Mouse (Mus musculus): ENCODE measurements around the gene Pik3r1. TPM values are rescaled to one million over a fixed set of nuclear protein-coding genes. Genes with fewer than 3 reads are reported as not detected.

Gene Pik3r1
- total RNA-seq (2021), result 10 to 100 TPM; 26.3 to 38.8 TPM
- long read RNA-seq, experiment 1, full-length matches to known transcripts, result 2 of 5 reads
- long read RNA-seq, experiment 1, partial matches to known transcripts, result 1 of 5 reads
- long read RNA-seq, experiment 1, other reads (novel, unspliced or antisense), result 2 of 5 reads
- long read RNA-seq, experiment 2, full-length matches to known transcripts, result 5 of 7 reads
- long read RNA-seq, experiment 2, partial matches to known transcripts, result 1 of 7 reads
- long read RNA-seq, experiment 2, other reads (novel, unspliced or antisense), result 1 of 7 reads

GRCm38 (mm10) chr13:101767809-101768629 lies at the start of gene Pik3r1:
TSS of gene Pik3r1 (minus strand) at chr13:101768217.
- peak; percentile 99 for DNase-seq
- intact Hi-C loops (cut with DNase I; ENCODE audit: low total_unique reads), result no loop called here

GRCm38 (mm10) chr13:101813267-101813900 lies 45.4 kb upstream of the Pik3r1 start:
- intact Hi-C loops (cut with DNase I; ENCODE audit: low total_unique reads), result no loop called here
- DNase-seq, result peak; percentile 42

- DNase-seq, result no peak
- intact Hi-C loops (cut with DNase I; ENCODE audit: low total_unique reads), result no loop called here
These were observed 44.3 kb upstream of the Pik3r1 start for GRCm38 (mm10) chr13:101812341-101812740.

DNA sequence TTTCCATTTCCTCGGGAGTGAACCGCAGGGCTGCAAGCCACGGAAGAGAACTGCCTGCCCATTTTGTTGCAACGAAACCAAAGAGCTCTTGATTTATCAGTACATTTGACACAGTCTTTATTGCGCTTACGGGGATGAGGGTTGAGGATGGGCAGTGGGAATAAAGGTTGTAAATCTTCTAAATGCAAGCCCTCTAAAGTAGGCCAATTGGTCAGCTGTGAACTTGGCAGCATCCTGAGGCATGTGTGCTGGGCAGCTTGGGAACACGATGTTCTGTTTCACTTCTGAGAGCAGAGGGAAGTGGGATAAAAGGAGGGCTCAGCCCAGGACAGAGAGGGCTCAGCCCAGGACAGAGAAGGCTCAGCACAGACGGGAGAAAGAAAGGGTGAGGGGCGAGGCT lies 43.9 kb upstream of the Pik3r1 start:
- intact Hi-C loops (cut with DNase I; ENCODE audit: low total_unique reads), result no loop called here

GRCm38 (mm10) chr13:101810667-101811066 lies 42.6 kb upstream of the Pik3r1 start:
- DNase-seq, result peak; percentile 12
- intact Hi-C loops (cut with DNase I; ENCODE audit: low total_unique reads), result no loop called here

More for the DNA sequence above, 43.9 kb upstream of the Pik3r1 start:
- peak; percentile 62 for DNase-seq

DNA sequence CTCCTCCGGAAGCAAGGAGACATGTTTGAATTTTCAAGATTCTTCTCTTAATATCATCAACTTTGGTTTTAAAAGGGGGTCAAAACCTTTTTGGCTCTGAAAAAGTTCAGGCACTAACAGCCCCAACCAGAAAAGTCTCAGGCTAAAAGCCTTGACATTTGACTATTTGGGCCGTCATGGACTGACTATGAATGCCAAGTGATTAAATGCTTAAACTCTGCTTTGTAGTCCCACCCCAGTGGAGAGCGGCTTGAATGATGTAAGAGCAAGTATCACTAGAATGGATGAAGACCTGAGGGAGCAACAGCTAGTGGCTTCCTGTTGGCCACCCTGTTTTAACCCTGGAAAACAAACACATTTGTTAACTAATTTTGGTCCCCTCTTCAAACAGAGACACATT lies 41.8 kb upstream of the Pik3r1 start:
- intact Hi-C loops (cut with DNase I; ENCODE audit: low total_unique reads), result no loop called here
- DNase-seq, result no peak

DNA sequence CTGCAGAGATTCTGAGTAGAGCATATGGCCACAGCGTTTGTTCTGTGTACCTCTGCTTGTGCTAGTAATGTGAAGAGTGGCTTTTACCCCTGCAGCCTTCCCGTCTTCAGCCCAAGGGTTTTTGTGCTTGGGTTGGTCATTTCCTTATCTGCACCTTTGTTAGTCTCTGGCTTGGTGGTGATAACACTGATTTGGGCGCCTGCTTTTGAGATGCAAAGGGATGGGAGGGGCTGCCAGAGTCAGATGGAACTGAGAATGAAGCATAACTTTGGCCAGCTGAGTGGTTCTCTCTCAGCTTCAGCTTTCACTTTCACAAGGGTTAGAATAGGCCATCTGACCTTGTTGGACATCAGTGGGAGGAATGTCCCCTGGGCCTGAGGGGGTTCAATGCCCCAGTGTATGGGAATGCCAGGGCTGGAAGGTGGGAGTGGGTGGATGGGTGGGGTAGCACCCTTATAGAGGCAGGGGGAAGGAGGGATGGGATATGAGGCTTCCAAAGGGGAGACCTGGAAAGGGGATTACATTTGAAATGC lies 37.6 kb upstream of the Pik3r1 start:
- intact Hi-C loops (cut with DNase I; ENCODE audit: low total_unique reads), result no loop called here
- DNase-seq, result no peak

DNA sequence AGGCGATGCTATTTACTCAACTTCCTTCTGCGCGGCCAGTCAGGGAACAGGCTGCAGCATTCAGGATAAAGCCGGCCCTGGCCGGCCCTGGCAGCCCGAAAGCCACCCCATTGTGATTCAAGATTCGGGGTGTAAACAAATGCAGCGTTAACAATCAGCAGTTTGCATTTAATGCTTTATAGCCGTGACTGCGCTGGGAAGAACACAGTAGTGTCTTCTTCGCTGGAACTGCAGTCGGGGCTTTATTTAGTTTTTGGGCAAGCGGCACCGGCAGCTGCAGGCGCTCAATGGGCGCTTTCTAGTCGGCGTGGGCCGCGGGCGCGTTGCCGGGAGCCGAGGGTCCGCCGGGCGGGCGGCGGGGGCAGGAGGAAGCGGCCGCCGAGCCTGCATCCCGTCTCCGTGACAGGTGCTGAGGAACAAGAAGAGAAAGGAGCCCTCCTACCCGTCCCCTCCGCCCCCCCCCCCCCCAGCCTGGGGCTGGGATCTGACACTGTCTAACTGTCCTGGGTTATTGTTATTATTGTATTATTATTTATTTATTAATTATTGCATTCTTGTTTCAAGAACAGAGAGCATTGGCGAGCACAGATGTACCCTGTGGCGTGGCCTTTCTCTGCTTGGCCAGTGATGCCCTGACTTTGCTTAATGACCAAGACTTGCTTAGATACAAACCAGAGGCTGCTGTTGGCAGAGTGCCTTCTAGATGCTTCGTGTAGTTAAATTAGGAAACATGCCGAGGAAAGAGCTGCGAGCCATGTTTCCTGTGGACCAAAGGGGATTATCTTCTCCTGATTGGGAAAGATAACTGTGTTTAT lies 33.6 kb upstream of the Pik3r1 start:
- peak; percentile 69 for DNase-seq
- intact Hi-C loops (cut with DNase I; ENCODE audit: low total_unique reads), result no loop called here

DNA sequence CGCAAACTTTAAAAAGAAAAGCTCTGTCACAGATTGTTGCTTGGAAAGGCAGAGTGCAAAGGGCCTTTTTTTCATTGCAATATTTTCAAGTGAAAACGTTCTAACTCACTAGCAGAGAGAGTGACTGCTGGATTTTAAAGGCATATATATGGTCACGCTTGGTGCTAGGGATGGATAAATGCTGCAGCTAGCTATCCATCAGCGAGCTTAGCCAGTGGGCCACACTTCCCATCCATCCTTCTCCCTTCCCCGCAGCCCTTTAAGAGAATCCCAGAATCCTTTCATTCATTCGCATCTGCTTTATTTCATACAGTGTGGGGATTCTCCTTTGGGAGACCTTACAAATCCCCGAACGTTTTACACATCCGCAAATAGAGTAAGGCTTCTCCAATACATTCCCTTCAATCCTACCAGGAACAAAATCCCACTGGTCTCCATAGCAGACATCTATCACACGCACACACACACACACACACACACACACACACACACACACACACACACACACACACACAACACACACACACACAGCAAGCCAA lies 32.9 kb upstream of the Pik3r1 start:
- intact Hi-C loops (cut with DNase I; ENCODE audit: low total_unique reads), result no loop called here
- no peak for DNase-seq

GRCm38 (mm10) chr13:101800021-101800596 lies 32.1 kb upstream of the Pik3r1 start:
- intact Hi-C loops (cut with DNase I; ENCODE audit: low total_unique reads), result no loop called here
- no peak for DNase-seq

GRCm38 (mm10) chr13:101799318-101799717 lies 31.3 kb upstream of the Pik3r1 start:
- intact Hi-C loops (cut with DNase I; ENCODE audit: low total_unique reads), result no loop called here
- DNase-seq, result no peak

GRCm38 (mm10) chr13:101798522-101798921 lies 30.5 kb upstream of the Pik3r1 start:
- intact Hi-C loops (cut with DNase I; ENCODE audit: low total_unique reads), result no loop called here
- DNase-seq, result no peak

- intact Hi-C loops (cut with DNase I; ENCODE audit: low total_unique reads), result no loop called here
- DNase-seq, result no peak
These were observed 29.0 kb upstream of the Pik3r1 start for GRCm38 (mm10) chr13:101796983-101797382.

GRCm38 (mm10) chr13:101785705-101786104 lies 17.7 kb upstream of the Pik3r1 start:
- DNase-seq, result no peak
- intact Hi-C loops (cut with DNase I; ENCODE audit: low total_unique reads), result no loop called here

DNA sequence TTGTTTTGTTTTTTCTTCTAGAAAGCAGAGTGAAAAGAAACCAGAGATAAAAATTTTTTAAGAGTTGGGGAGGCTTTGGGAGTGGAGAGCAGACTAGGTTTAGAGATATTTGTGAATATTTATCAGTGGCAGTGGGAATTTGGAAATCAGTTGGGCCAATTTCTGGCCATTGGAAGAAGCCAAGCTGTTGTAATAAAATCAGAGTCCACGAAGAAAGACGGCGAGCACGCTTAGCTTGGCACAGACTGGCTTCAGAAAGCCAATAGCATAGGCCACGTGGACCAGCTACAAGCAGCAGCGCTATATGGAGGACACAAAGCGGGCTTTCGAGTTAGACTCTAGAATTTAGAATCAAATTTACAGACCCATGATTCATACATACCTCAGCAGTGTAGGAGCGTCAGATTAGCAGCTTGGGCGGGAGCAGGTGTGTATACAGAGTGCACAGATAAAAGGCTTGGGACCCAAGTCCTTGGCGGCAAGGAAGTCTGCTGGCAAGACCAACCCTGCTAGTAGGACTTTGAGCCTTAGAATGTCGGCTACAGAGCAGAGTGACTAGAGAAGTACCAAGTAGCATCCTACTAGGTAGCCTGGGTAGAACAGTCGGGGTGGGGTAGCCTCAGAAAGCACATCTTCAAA lies 16.8 kb upstream of the Pik3r1 start:
- intact Hi-C loops (cut with DNase I; ENCODE audit: low total_unique reads), result no loop called here
- DNase-seq, result no peak

DNA sequence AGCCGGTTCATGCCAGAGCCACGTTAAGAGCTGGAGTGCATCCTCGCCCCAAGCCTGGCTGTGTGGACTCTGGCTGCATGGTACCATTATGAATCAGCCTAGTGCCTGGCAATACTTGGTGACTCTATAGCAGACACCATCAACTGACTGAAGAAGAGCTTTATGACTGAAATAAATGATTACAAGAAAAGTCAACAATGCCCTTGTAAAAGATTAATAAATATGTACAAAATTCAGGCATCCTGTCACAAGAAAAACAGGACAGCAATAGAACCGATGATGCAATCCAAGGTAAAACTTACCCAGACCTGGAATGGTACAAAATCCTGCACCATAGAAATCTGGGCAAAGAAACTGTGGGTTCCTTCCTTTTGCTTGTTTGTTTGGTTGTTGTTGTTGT lies 11.0 kb upstream of the Pik3r1 start:
- intact Hi-C loops (cut with DNase I; ENCODE audit: low total_unique reads), result no loop called here

GRCm38 (mm10) chr13:101777851-101778250 lies 9.8 kb upstream of the Pik3r1 start:
- intact Hi-C loops (cut with DNase I; ENCODE audit: low total_unique reads), result no loop called here
- no peak for DNase-seq

More for the DNA sequence above, 11.0 kb upstream of the Pik3r1 start:
- no peak for DNase-seq

DNA sequence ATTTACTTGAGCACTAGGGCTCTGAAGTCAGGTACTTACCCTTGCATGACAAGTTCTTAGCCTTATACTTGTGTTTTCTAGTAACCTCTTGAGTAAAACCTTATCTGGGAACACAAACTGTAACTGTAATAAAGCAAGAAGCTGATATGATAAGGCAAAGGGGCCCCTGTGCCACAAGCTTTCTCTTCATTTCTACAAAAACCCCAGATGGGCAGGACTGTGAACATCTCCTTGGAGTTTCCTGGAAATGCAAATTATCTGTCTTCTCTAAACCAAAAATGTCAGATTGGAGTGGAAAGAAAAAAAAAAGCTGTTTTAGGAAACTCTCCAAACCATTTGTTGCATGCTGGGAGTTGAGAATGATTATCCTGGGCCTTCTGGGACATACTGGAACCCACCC lies 3.1 kb upstream of the Pik3r1 start:
- DNase-seq, result no peak
- intact Hi-C loops (cut with DNase I; ENCODE audit: low total_unique reads), result no loop called here
